Mouse (Mus musculus): Measurements from ENCODE around the gene Exosc7. TPM values are rescaled to one million over a fixed set of nuclear protein-coding genes. Genes with fewer than 3 reads are reported as not detected.

Gene Exosc7
- polyA plus RNA-seq, 1 experiment from 2014 or later: 110 TPM

Other genes with a start within 250 kb of the Exosc7 start
- gene Zfp445, start 247.2 kb upstream of the Exosc7 start, polyA plus RNA-seq (2014; fragmentation: Nextera tagmentation; extraction: Ambion mirVana): 80.2 and 88.1 TPM in 2 replicates
- 3.0 and 3.3 TPM in 2 replicates for gene Zkscan7, start 227.5 kb upstream of the Exosc7 start, polyA plus RNA-seq (2014; fragmentation: Nextera tagmentation; extraction: Ambion mirVana)
- 35.3 and 36.7 TPM in 2 replicates for gene Zfp105, start 190.1 kb upstream of the Exosc7 start, polyA plus RNA-seq (2014; fragmentation: Nextera tagmentation; extraction: Ambion mirVana)
- 27.7 and 30.8 TPM in 2 replicates for gene 1110059G10Rik, start 162.2 kb upstream of the Exosc7 start, polyA plus RNA-seq (2014; fragmentation: Nextera tagmentation; extraction: Ambion mirVana)
- 50.3 and 53.9 TPM in 2 replicates for gene Kif15, start 162.2 kb upstream of the Exosc7 start, polyA plus RNA-seq (2014; fragmentation: Nextera tagmentation; extraction: Ambion mirVana)
- gene Tmem42, start 91.9 kb upstream of the Exosc7 start, polyA plus RNA-seq (2014; fragmentation: Nextera tagmentation; extraction: Ambion mirVana): 16.9 and 19.8 TPM in 2 replicates
- gene Tgm4, start 78.5 kb upstream of the Exosc7 start, polyA plus RNA-seq (2014; fragmentation: Nextera tagmentation; extraction: Ambion mirVana): 0.49 and 0.57 TPM in 2 replicates
- 60.5 and 66.4 TPM in 2 replicates for gene Zdhhc3, start within 50 bp of the Exosc7 start, polyA plus RNA-seq (2014; fragmentation: Nextera tagmentation; extraction: Ambion mirVana)
- gene Clec3b, start 37.7 kb downstream of the Exosc7 start, polyA plus RNA-seq (2014; fragmentation: Nextera tagmentation; extraction: Ambion mirVana): not detected in 2 replicates
- gene Cdcp1, start 102.8 kb downstream of the Exosc7 start, polyA plus RNA-seq (2014; fragmentation: Nextera tagmentation; extraction: Ambion mirVana): 0.58 and 0.89 TPM in 2 replicates
- 7.6 and 8.8 TPM in 2 replicates for gene Tmem158, start 147.5 kb downstream of the Exosc7 start, polyA plus RNA-seq (2014; fragmentation: Nextera tagmentation; extraction: Ambion mirVana)

Data from neural tube, embryonic 11.5 days (tissue).